Comparison of ENCODE assay signal across 9 mouse cellular contexts in the genomic region with DNA sequence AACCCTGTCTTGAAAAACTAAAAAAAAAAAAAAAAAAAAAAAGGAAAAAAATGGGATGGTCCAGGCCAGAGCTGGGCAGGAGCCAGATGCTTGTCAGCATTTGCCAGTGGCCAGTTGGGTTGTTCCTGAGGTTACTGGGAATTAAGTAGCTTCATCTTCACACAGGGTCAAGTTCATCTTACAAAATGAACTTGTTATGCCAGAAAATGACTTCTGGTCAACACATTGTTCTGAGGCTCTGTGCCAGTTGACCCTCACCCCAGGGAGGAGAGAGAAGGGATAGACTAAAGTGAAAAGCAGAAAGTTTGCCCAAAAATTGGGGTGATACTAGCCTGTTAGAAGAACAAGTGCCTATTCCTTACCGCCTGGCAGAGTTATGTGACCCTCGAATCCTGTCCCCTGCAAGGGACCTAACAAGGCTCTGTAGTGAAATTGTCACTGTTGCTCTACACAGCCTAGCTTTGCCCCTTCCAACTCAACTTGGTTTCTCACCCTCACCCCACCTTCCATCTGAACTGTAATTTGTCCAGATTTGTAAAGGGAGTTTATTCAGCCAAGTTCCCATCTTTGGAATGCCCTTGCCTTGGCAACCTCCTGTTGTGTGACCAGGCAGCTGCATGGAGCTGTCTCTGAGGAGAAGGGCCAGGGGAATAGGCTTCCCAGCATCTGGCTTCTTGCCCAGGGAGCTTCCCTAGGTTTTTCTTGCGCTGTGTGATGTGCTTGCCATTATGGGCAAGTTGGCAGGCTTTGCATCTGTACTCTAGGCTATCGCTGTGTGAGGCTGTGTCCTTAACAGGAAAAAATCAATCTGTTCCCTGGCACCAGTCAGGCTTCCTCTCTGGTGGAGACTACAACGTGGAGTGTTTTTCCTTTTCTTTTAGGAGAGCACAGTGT. TPM values are rescaled to one million over a fixed set of nuclear protein-coding genes. Genes with fewer than 3 reads are reported as not detected.
DNase-seq lines count a peak whose midpoint lies in the region; ATAC-seq and TF ChIP-seq lines count a peak whose summit lies in the region.
"Had no signal": no experiment of that assay in that cellular context is flagged by ENCODE, and none has a peak within 500 bp of the region (broad histone marks: within the 10 kb centered on the region; RNA-seq: fewer than 3 reads in every experiment).

No protein-coding gene starts in this region.

- DNase-seq in kidney, adult 18-20 months, result peak; percentile 55
- peak; percentile 57 for DNase-seq in brain, embryonic 18.5 days (ENCODE audit: low read depth, low spot score)
- peak; percentile 55 for DNase-seq in heart, postnatal 25 days (ENCODE audit: low spot score)
- peak; percentile 46 to 67 for DNase-seq in left cerebral cortex, postnatal 25 days (ENCODE audit: low spot score in 2 of 2)
- peak; percentile 83 for DNase-seq in skeletal muscle tissue, adult 2 months (ENCODE audit: low read depth, low spot score)
- no peak for DNase-seq in retina, embryonic 14.5 days (ENCODE audit: low spot score)
- no peak for DNase-seq in liver, postnatal 0 days

- intact Hi-C loops in heart, postnatal 25 days (cut with DNase I), result no loop called here
- intact Hi-C loops in left cerebral cortex, postnatal 25 days (cut with DNase I), result no loop called here

- no peaks in the 10 kb centered on the region for H3K4me1 ChIP-seq in kidney, embryonic 16.5 days (ENCODE audit: insufficient read depth, low read length)
- H3K4me1 ChIP-seq in liver, postnatal 0 days (ENCODE audit: insufficient read depth), result no peaks in the 10 kb centered on the region
- H3K4me1 ChIP-seq: liver, embryonic 15.5 days had no signal

- no peak overlapping the region for H3K4me2 ChIP-seq in kidney, embryonic 16.5 days (replicated peaks; ENCODE audit: low read depth, low read length)
- H3K4me2 ChIP-seq in liver, postnatal 0 days (ENCODE audit: low read depth, low read length), result no peak overlapping the region
- H3K4me2 ChIP-seq: liver, embryonic 15.5 days had no signal

- no peaks in the 10 kb centered on the region for H3K27me3 ChIP-seq in kidney, embryonic 16.5 days (ENCODE audit: insufficient read depth, low read length)
- no peaks in the 10 kb centered on the region for H3K27me3 ChIP-seq in liver, postnatal 0 days (ENCODE audit: insufficient read depth, low read length)
- H3K27me3 ChIP-seq: liver, embryonic 15.5 days had no signal

- H3K27ac ChIP-seq in kidney, embryonic 16.5 days (ENCODE audit: low read length), result no peak overlapping the region
- H3K27ac ChIP-seq in liver, postnatal 0 days (ENCODE audit: low read depth), result no peak overlapping the region
- H3K27ac ChIP-seq: liver, embryonic 15.5 days had no signal

- no peak for ATAC-seq in kidney, embryonic 16.5 days (ENCODE audit: low FRiP score, low TSS enrichment)
- ATAC-seq in liver, postnatal 0 days, result no peak

- WGBS in kidney, embryonic 16.5 days, result 85% methylated on average over 5 of the region's 5 CpGs
- WGBS in liver, postnatal 0 days (ENCODE audit: insufficient replicate concordance), result 74% methylated on average over 5 of the region's 5 CpGs

- no peak for TF ChIP-seq CTCF in liver, postnatal 0 days (IDR thresholded peaks at IDR 0.05; ENCODE audit: low read depth)

- no peak overlapping the region for H3K9ac ChIP-seq in kidney, embryonic 16.5 days (replicated peaks; ENCODE audit: low read length)
- no peak overlapping the region for H3K9ac ChIP-seq in liver, postnatal 0 days (replicated peaks)
- H3K9ac ChIP-seq: liver, embryonic 15.5 days had no signal

- H3K4me3 ChIP-seq in kidney, embryonic 16.5 days (ENCODE audit: low read length), result no peak overlapping the region
- H3K4me3 ChIP-seq in liver, postnatal 0 days (ENCODE audit: low read depth, low read length), result no peak overlapping the region
- H3K4me3 ChIP-seq: liver, embryonic 15.5 days had no signal

- TF ChIP-seq EP300 in liver, postnatal 0 days (IDR thresholded peaks at IDR 0.05; ENCODE audit: low read depth), result no peak

- no peaks in the 10 kb centered on the region for H3K9me3 ChIP-seq in kidney, embryonic 16.5 days (ENCODE audit: low read length)
- H3K9me3 ChIP-seq in liver, postnatal 0 days (ENCODE audit: low read length), result no peaks in the 10 kb centered on the region
- H3K9me3 ChIP-seq: liver, embryonic 15.5 days had no signal

- peaks cover 53% of the 10 kb centered on the region for H3K36me3 ChIP-seq in kidney, embryonic 16.5 days (ENCODE audit: insufficient read depth, low read length)
- H3K36me3 ChIP-seq in liver, postnatal 0 days (replicated peaks; ENCODE audit: insufficient read depth, low read length), result peaks cover 79% of the 10 kb centered on the region

RNA-seq across cellular contexts. Expression of gene Rnf214, which starts 10.6 kb away (rescaled TPM):
- 50.5 and 62.7 TPM in 2 replicates for polyA plus RNA-seq in kidney, embryonic 16.5 days (2015; fragmentation: Nextera tagmentation; extraction: Ambion mirVana)
- 10 to 100 TPM; 30.6 to 31.4 TPM for total RNA-seq in heart, postnatal 25 days (2021)
- 10 to 100 TPM; 70.9 to 77.5 TPM for total RNA-seq in left cerebral cortex, postnatal 25 days (2021)
- polyA plus RNA-seq in liver, postnatal 0 days (2015; fragmentation: Nextera tagmentation; extraction: Ambion mirVana), result 13.0 and 15.9 TPM in 2 replicates

RNA-seq across cellular contexts. Expression of gene Pcsk7, which starts 11.0 kb away (rescaled TPM):
- polyA plus RNA-seq in kidney, embryonic 16.5 days (2015; fragmentation: Nextera tagmentation; extraction: Ambion mirVana), result 23.2 and 24.9 TPM in 2 replicates
- total RNA-seq in heart, postnatal 25 days (2021), result 10 to 100 TPM; 17.1 to 18.9 TPM
- 10 to 100 TPM; 22.3 to 25.0 TPM for total RNA-seq in left cerebral cortex, postnatal 25 days (2021)
- 5.8 and 6.8 TPM in 2 replicates for polyA plus RNA-seq in liver, postnatal 0 days (2015; fragmentation: Nextera tagmentation; extraction: Ambion mirVana)

RNA-seq across cellular contexts. Expression of gene Tagln, which starts 18.6 kb away (rescaled TPM):
- 92.3 and 154 TPM in 2 replicates for polyA plus RNA-seq in kidney, embryonic 16.5 days (2015; fragmentation: Nextera tagmentation; extraction: Ambion mirVana)
- total RNA-seq in heart, postnatal 25 days (2021), result 10 to 100 TPM; 45.4 to 93.0 TPM
- total RNA-seq in left cerebral cortex, postnatal 25 days (2021), result 10 to 100 TPM in 1 of 2 experiments, 1 to 10 TPM in 1; 9.3 to 12.7 TPM
- 3.6 and 5.2 TPM in 2 replicates for polyA plus RNA-seq in liver, postnatal 0 days (2015; fragmentation: Nextera tagmentation; extraction: Ambion mirVana)

RNA-seq across cellular contexts. Expression of gene Sidt2, which starts 37.8 kb away (rescaled TPM):
- 44.5 and 45.8 TPM in 2 replicates for polyA plus RNA-seq in kidney, embryonic 16.5 days (2015; fragmentation: Nextera tagmentation; extraction: Ambion mirVana)
- 10 to 100 TPM; 70.9 to 76.5 TPM for total RNA-seq in heart, postnatal 25 days (2021)
- 10 to 100 TPM; 85.2 to 91.7 TPM for total RNA-seq in left cerebral cortex, postnatal 25 days (2021)
- polyA plus RNA-seq in liver, postnatal 0 days (2015; fragmentation: Nextera tagmentation; extraction: Ambion mirVana), result 23.5 and 23.6 TPM in 2 replicates

Comparison
In these comparisons a context has a peak if more than half of its experiments do, and no peak if none do; other contexts are left out.
1. DNase-seq: peak in kidney, adult 18-20 months (single experiment), brain, embryonic 18.5 days (single experiment), heart, postnatal 25 days (single experiment), left cerebral cortex, postnatal 25 days (2 of 2) and skeletal muscle tissue, adult 2 months (single experiment); none in retina, embryonic 14.5 days (single experiment) and liver, postnatal 0 days (single experiment).